Comparison of ENCODE assay signal across 14 mouse cellular contexts in genomic region chr17:5536259-5537094, GRCm38 (mm10). TPM values are rescaled to one million over a fixed set of nuclear protein-coding genes. Genes with fewer than 3 reads are reported as not detected.
A peak's percentile ranks its signal among the peaks of the same experiment; 100 is the strongest.
DNase-seq lines count a peak whose midpoint lies in the region; ATAC-seq and TF ChIP-seq lines count a peak whose summit lies in the region.
"Had no signal": no experiment of that assay in that cellular context is flagged by ENCODE, and none has a peak within 500 bp of the region (broad histone marks: within the 10 kb centered on the region; RNA-seq: fewer than 3 reads in every experiment).

No protein-coding gene starts in this region.

- H3K4me3 ChIP-seq in forebrain, postnatal 0 days (ENCODE audit: low read depth, low read length), result no peak overlapping the region
- no peak overlapping the region for H3K4me3 ChIP-seq in midbrain, embryonic 16.5 days (ENCODE audit: low read depth, low read length)
- H3K4me3 ChIP-seq: erythroblast, embryonic 14.5 days; gastrocnemius, adult 2 months had no signal

- 0 out of 2 replicates have a peak overlapping the region, but pooled peaks have one; percentile 31 for H3K9ac ChIP-seq in forebrain, postnatal 0 days
- H3K9ac ChIP-seq in midbrain, embryonic 16.5 days (ENCODE audit: low read depth, low read length), result no peak overlapping the region
- H3K9ac ChIP-seq: lung, embryonic 14.5 days had no signal

- WGBS in forebrain, postnatal 0 days, result 49% methylated on average over 11 of the region's 12 CpGs
- 67% methylated on average over 10 of the region's 12 CpGs for WGBS in midbrain, embryonic 16.5 days

- peak overlapping the region; percentile 72 for H3K27ac ChIP-seq in forebrain, postnatal 0 days (ENCODE audit: low read depth, low read length)
- peak overlapping the region; percentile 47; the same call in 1 of the 2 replicates for H3K27ac ChIP-seq in midbrain, embryonic 16.5 days (ENCODE audit: low read length)
- H3K27ac ChIP-seq: gastrocnemius, adult 2 months had no signal

- H3K36me3 ChIP-seq in forebrain, postnatal 0 days (ENCODE audit: insufficient read depth), result no peaks in the 10 kb centered on the region
- no peaks in the 10 kb centered on the region for H3K36me3 ChIP-seq in midbrain, embryonic 16.5 days (ENCODE audit: control insufficient read depth, insufficient read depth, low read length)

- H3K9me3 ChIP-seq in forebrain, postnatal 0 days (ENCODE audit: low read length), result no peaks in the 10 kb centered on the region
- H3K9me3 ChIP-seq in midbrain, embryonic 16.5 days (replicated peaks; ENCODE audit: control insufficient read depth, low read length, poor library complexity, severe bottlenecking), result no peaks in the 10 kb centered on the region

- DNase-seq in cerebellum, adult 9-11 months, result peak; percentile 32
- DNase-seq in cerebellum, postnatal 36 days, result no peak
- peak; percentile 82 for DNase-seq in brain, adult 2 months (ENCODE audit: low read depth, low spot score)
- no peak for DNase-seq in forebrain, postnatal 0 days
- DNase-seq in right cerebral cortex, postnatal 4 days, result no peak
- DNase-seq in thymus, postnatal 25 days, result no peak
- no peak for DNase-seq in layer of hippocampus, postnatal 10 days (ENCODE audit: low spot score in 2 of 2)
- DNase-seq: gastrocnemius, adult 2 months; kidney, adult 18-20 months; liver; lung, embryonic 14.5 days; thymus, adult 2 months had no signal

- ATAC-seq in forebrain, postnatal 0 days, result peak; percentile 72
- peak; percentile 59; the same call in 1 of the 2 replicates for ATAC-seq in midbrain, embryonic 16.5 days

- TF ChIP-seq CTCF in forebrain, postnatal 0 days (IDR thresholded peaks at IDR 0.05; ENCODE audit: low read depth), result no peak

- H3K4me2 ChIP-seq in forebrain, postnatal 0 days (ENCODE audit: low read depth), result 0 out of 2 replicates have a peak overlapping the region, but pooled peaks have one; percentile 4
- H3K4me2 ChIP-seq in midbrain, embryonic 16.5 days (ENCODE audit: low read length), result no peak overlapping the region; the same call in 1 of the 2 replicates
- H3K4me2 ChIP-seq: lung, embryonic 14.5 days had no signal

- 0 out of 2 replicates have a peak, but pooled peaks cover 7% of the 10 kb centered on the region for H3K4me1 ChIP-seq in forebrain, postnatal 0 days (ENCODE audit: insufficient read depth)
- H3K4me1 ChIP-seq in midbrain, embryonic 16.5 days (ENCODE audit: control insufficient read depth, insufficient read depth, low read length), result peaks cover 7% of the 10 kb centered on the region; the same call in 1 of the 2 replicates

- H3K27me3 ChIP-seq in forebrain, postnatal 0 days (ENCODE audit: insufficient read depth, low read length), result no peaks in the 10 kb centered on the region
- H3K27me3 ChIP-seq in midbrain, embryonic 16.5 days (ENCODE audit: control insufficient read depth, insufficient read depth, low read depth, low read length), result no peaks in the 10 kb centered on the region

RNA-seq across cellular contexts. Expression of gene Zdhhc14, which starts 44.1 kb away (rescaled TPM):
- 16.3 and 16.7 TPM in 2 replicates for total RNA-seq in forebrain, postnatal 0 days (2014; rRNA removed)
- polyA plus RNA-seq in forebrain, postnatal 0 days (2015; fragmentation: Nextera tagmentation; extraction: Ambion mirVana), result 6.7 and 9.9 TPM in 2 replicates
- 9.0 and 9.4 TPM in 2 replicates for polyA plus RNA-seq in midbrain, embryonic 16.5 days (2015; fragmentation: Nextera tagmentation; extraction: Ambion mirVana)
- total RNA-seq in layer of hippocampus, postnatal 10 days (2021), result 10 to 100 TPM; 29.0 to 33.2 TPM

Comparison
In these comparisons a context has a peak if more than half of its experiments do, and no peak if none do; other contexts are left out.
1. DNase-seq: peak in cerebellum, adult 9-11 months (single experiment) and brain, adult 2 months (single experiment); none in cerebellum, postnatal 36 days (0 of 2), forebrain, postnatal 0 days (single experiment), right cerebral cortex, postnatal 4 days (single experiment), thymus, postnatal 25 days (single experiment) and layer of hippocampus, postnatal 10 days (0 of 2).